Mouse (Mus musculus): ENCODE results near the gene Ech1. TPM values are rescaled to one million over a fixed set of nuclear protein-coding genes. Genes with fewer than 3 reads are reported as not detected.

The Ech1 gene
- total and polyA plus RNA-seq, 3 experiments = 74.7 to 99.5 TPM; not detected in 1

- H3K4me1 ChIP-seq (ENCODE audit: control insufficient read depth in 1 of 2, insufficient read depth in 2 of 2, low read length in 2 of 2) = no peaks in the 10 kb centered on the region
These were observed 35.8 kb upstream of the Ech1 start for GRCm38 (mm10) chr7:28789235-28789634.

GRCm38 (mm10) chr7:28790066-28790806 is 34.8 kb upstream of the Ech1 start:
- H3K4me1 ChIP-seq (ENCODE audit: control insufficient read depth in 1 of 2, insufficient read depth in 2 of 2, low read length in 2 of 2) = peaks cover 0 to 5% of the 10 kb centered on the region in 2 experiments; a peak in 1 of 4 replicates
- H3K4me3 ChIP-seq (ENCODE audit: control insufficient read depth in 1 of 2, insufficient read depth in 1 of 2, low read depth in 2 of 2, low read length in 2 of 2) = no peak overlapping the region
- TF ChIP-seq MXI1 (IDR thresholded peaks at IDR 0.05; ENCODE audit: low read depth, low read length) (no peak), EP300 (IDR thresholded peaks at IDR 0.05; ENCODE audit: low read depth in 1 of 2, low read length in 2 of 2) (no peak), JUND (IDR thresholded peaks at IDR 0.05; ENCODE audit: low read depth, low read length) (no peak), ZKSCAN1 (IDR thresholded peaks at IDR 0.05; ENCODE audit: low read depth, low read length) (no peak), MAX (IDR thresholded peaks at IDR 0.05; ENCODE audit: low read length) (no peak), MYC (IDR thresholded peaks at IDR 0.05; ENCODE audit: low read depth, low read length) (no peak), HCFC1 (IDR thresholded peaks at IDR 0.05; ENCODE audit: low read depth, low read length) (no peak), CHD1 (IDR thresholded peaks at IDR 0.05; ENCODE audit: low read depth, low read length) (no peak), ETS1 (IDR thresholded peaks at IDR 0.05; ENCODE audit: low read depth, low read length) (no peak), CTCF (IDR thresholded peaks at IDR 0.05 in 2 of 3, conservative IDR thresholded peaks at IDR 0.05 in 1 of 3; ENCODE audit: control insufficient read depth in 1 of 3, insufficient read depth in 1 of 3, low read depth in 2 of 3, low read length in 3 of 3, poor library complexity in 1 of 3, severe bottlenecking in 1 of 3) (peak in 2 of 3 experiments; percentile 31 to 32; a peak in 3 of 6 replicates), POLR2AphosphoS2 (IDR thresholded peaks at IDR 0.05; ENCODE audit: low read length) (no peak), RAD21 (IDR thresholded peaks at IDR 0.05; ENCODE audit: low read depth, low read length) (peak; percentile 21), MEF2A (IDR thresholded peaks at IDR 0.05; ENCODE audit: extremely low read depth, insufficient replicate concordance, low read depth, low read length, poor library complexity, severe bottlenecking) (no peak)
- H3K9me3 ChIP-seq (replicated peaks; ENCODE audit: insufficient read depth, low read length) = no peaks in the 10 kb centered on the region
- no peak overlapping the region for H3K27ac ChIP-seq (ENCODE audit: control insufficient read depth, low read depth, low read length)
- no peaks in the 10 kb centered on the region for H3K79me2 ChIP-seq (ENCODE audit: control insufficient read depth, insufficient read depth, low read length, poor library complexity)
- H3K27me3 ChIP-seq (ENCODE audit: control insufficient read depth in 1 of 2, insufficient read depth in 2 of 2, low read length in 2 of 2) = no peaks in the 10 kb centered on the region
- no peaks in the 10 kb centered on the region for H3K36me3 ChIP-seq (ENCODE audit: control insufficient read depth in 1 of 2, insufficient read depth in 2 of 2, low read length in 2 of 2)
- DNase-seq (ENCODE audit: low read depth, low spot score) = no peak
- no peak overlapping the region for H3K9ac ChIP-seq (ENCODE audit: control insufficient read depth, low read depth, low read length, poor library complexity, severe bottlenecking)

More at GRCm38 (mm10) chr7:28789235-28789634, 35.8 kb upstream of the Ech1 start:
- Histone ChIP-seq H3K27me3 (ENCODE audit: control insufficient read depth in 1 of 2, insufficient read depth in 2 of 2, low read length in 2 of 2) (no peaks in the 10 kb centered on the region), H3K27ac (ENCODE audit: control insufficient read depth, low read depth, low read length) (no peak overlapping the region), H3K4me3 (ENCODE audit: control insufficient read depth in 1 of 2, insufficient read depth in 1 of 2, low read depth in 2 of 2, low read length in 2 of 2) (no peak overlapping the region), H3K36me3 (ENCODE audit: control insufficient read depth in 1 of 2, insufficient read depth in 2 of 2, low read length in 2 of 2) (no peaks in the 10 kb centered on the region), H3K9ac (ENCODE audit: control insufficient read depth, low read depth, low read length, poor library complexity, severe bottlenecking) (no peak overlapping the region), H3K79me2 (ENCODE audit: control insufficient read depth, insufficient read depth, low read length, poor library complexity) (no peaks in the 10 kb centered on the region), H3K9me3 (replicated peaks; ENCODE audit: insufficient read depth, low read length) (no peaks in the 10 kb centered on the region)
- TF ChIP-seq MXI1 (IDR thresholded peaks at IDR 0.05; ENCODE audit: low read depth, low read length) (no peak), MAX (IDR thresholded peaks at IDR 0.05; ENCODE audit: low read length) (no peak), MEF2A (IDR thresholded peaks at IDR 0.05; ENCODE audit: extremely low read depth, insufficient replicate concordance, low read depth, low read length, poor library complexity, severe bottlenecking) (no peak)
- no peak for DNase-seq (ENCODE audit: low read depth, low spot score)
